Mouse (Mus musculus): Measurements from ENCODE around the gene Rbbp4. TPM values are rescaled to one million over a fixed set of nuclear protein-coding genes. Genes with fewer than 3 reads are reported as not detected.

The Rbbp4 gene
- total and polyA plus RNA-seq, 3 experiments, result 50.9 to 127 TPM; not detected in 1

- H3K36me3 ChIP-seq (ENCODE audit: control insufficient read depth in 1 of 2, insufficient read depth in 2 of 2, low read length in 2 of 2), result peaks cover 6 to 16% of the 10 kb centered on the region in 2 experiments
- no peak for DNase-seq (ENCODE audit: low read depth, low spot score)
- no peaks in the 10 kb centered on the region for H3K9me3 ChIP-seq (replicated peaks; ENCODE audit: insufficient read depth, low read length)
- TF ChIP-seq ETS1 (IDR thresholded peaks at IDR 0.05; ENCODE audit: low read depth, low read length), result no peak
- TF ChIP-seq E2F4 (IDR thresholded peaks at IDR 0.05; ENCODE audit: borderline replicate concordance, low read depth, low read length), result no peak
- TF ChIP-seq NRF1 (IDR thresholded peaks at IDR 0.05; ENCODE audit: insufficient read depth, low read depth, low read length, poor library complexity, severe bottlenecking), result no peak
- no peak for TF ChIP-seq POLR2A (IDR thresholded peaks at IDR 0.05; ENCODE audit: control insufficient read depth in 1 of 2, insufficient read depth in 1 of 2, low read depth in 1 of 2, low read length in 2 of 2, poor library complexity in 1 of 2)
- TF ChIP-seq TAL1 (IDR thresholded peaks at IDR 0.05; ENCODE audit: low read length), result no peak
- no peak for TF ChIP-seq GABPA (IDR thresholded peaks at IDR 0.05; ENCODE audit: low read depth, low read length)
- no peak for TF ChIP-seq KAT2A (conservative IDR thresholded peaks at IDR 0.05; ENCODE audit: low read depth, low read length)
- no peak overlapping the region for H3K4me3 ChIP-seq (ENCODE audit: control insufficient read depth in 1 of 2, insufficient read depth in 1 of 2, low read depth in 2 of 2, low read length in 2 of 2)
- no peak overlapping the region for H3K9ac ChIP-seq (ENCODE audit: control insufficient read depth, low read depth, low read length, poor library complexity, severe bottlenecking)
- H3K27me3 ChIP-seq (ENCODE audit: control insufficient read depth in 1 of 2, insufficient read depth in 2 of 2, low read length in 2 of 2), result no peaks in the 10 kb centered on the region
- no peak overlapping the region for H3K27ac ChIP-seq (ENCODE audit: control insufficient read depth, low read depth, low read length)
- H3K4me1 ChIP-seq (ENCODE audit: control insufficient read depth in 1 of 2, insufficient read depth in 2 of 2, low read length in 2 of 2), result peaks cover 7 to 9% of the 10 kb centered on the region in 2 experiments
- no peaks in the 10 kb centered on the region for H3K79me2 ChIP-seq (ENCODE audit: control insufficient read depth, insufficient read depth, low read length, poor library complexity)
These were observed 31.4 kb downstream of the Rbbp4 start for GRCm38 (mm10) chr4:129303816-129304215.

- Histone ChIP-seq H3K9ac (ENCODE audit: control insufficient read depth, low read depth, low read length, poor library complexity, severe bottlenecking) (no peak overlapping the region), H3K4me1 (ENCODE audit: control insufficient read depth in 1 of 2, insufficient read depth in 2 of 2, low read length in 2 of 2) (peaks cover 7 to 9% of the 10 kb centered on the region in 2 experiments), H3K4me3 (ENCODE audit: control insufficient read depth in 1 of 2, insufficient read depth in 1 of 2, low read depth in 2 of 2, low read length in 2 of 2) (no peak overlapping the region), H3K36me3 (ENCODE audit: control insufficient read depth in 1 of 2, insufficient read depth in 2 of 2, low read length in 2 of 2) (peaks cover 5 to 16% of the 10 kb centered on the region in 2 experiments; a peak in 3 of 4 replicates), H3K27ac (ENCODE audit: control insufficient read depth, low read depth, low read length) (no peak overlapping the region), H3K27me3 (ENCODE audit: control insufficient read depth in 1 of 2, insufficient read depth in 2 of 2, low read length in 2 of 2) (no peaks in the 10 kb centered on the region), H3K79me2 (ENCODE audit: control insufficient read depth, insufficient read depth, low read length, poor library complexity) (no peaks in the 10 kb centered on the region), H3K9me3 (replicated peaks; ENCODE audit: insufficient read depth, low read length) (no peaks in the 10 kb centered on the region)
- TF ChIP-seq ZKSCAN1 (IDR thresholded peaks at IDR 0.05; ENCODE audit: low read depth, low read length), result no peak
- no peak for TF ChIP-seq MEF2A (IDR thresholded peaks at IDR 0.05; ENCODE audit: extremely low read depth, insufficient replicate concordance, low read depth, low read length, poor library complexity, severe bottlenecking)
- no peak for TF ChIP-seq GABPA (IDR thresholded peaks at IDR 0.05; ENCODE audit: low read depth, low read length)
- no peak for TF ChIP-seq ELF1 (IDR thresholded peaks at IDR 0.05; ENCODE audit: low read depth, low read length)
- no peak for TF ChIP-seq MAZ (IDR thresholded peaks at IDR 0.05; ENCODE audit: low read depth, low read length)
- TF ChIP-seq ETS1 (IDR thresholded peaks at IDR 0.05; ENCODE audit: low read depth, low read length), result no peak
- TF ChIP-seq RCOR1 (IDR thresholded peaks at IDR 0.05; ENCODE audit: low read depth, low read length), result no peak
- TF ChIP-seq TBP (IDR thresholded peaks at IDR 0.05; ENCODE audit: low read depth, low read length), result no peak
- no peak for TF ChIP-seq USF1 (IDR thresholded peaks at IDR 0.05; ENCODE audit: low read depth, low read length)
- no peak for TF ChIP-seq CHD1 (IDR thresholded peaks at IDR 0.05; ENCODE audit: low read depth, low read length)
- no peak for TF ChIP-seq EP300 (IDR thresholded peaks at IDR 0.05; ENCODE audit: low read depth in 1 of 2, low read length in 2 of 2)
- TF ChIP-seq JUND (IDR thresholded peaks at IDR 0.05; ENCODE audit: low read depth, low read length), result no peak
- DNase-seq (ENCODE audit: low read depth, low spot score), result no peak
These were observed 31.8 kb downstream of the Rbbp4 start for GRCm38 (mm10) chr4:129303401-129303800.

Measured in MEL (cell line).